Comparison of ENCODE assay signal across 17 mouse cellular contexts in genomic region chr7:137084651-137085050, GRCm38 (mm10).
"Had no signal": no experiment of that assay in that cellular context is flagged by ENCODE, and none has a peak within 500 bp of the region (broad histone marks: within the 10 kb centered on the region; RNA-seq: fewer than 3 reads in every experiment).

No protein-coding gene starts in this region.

- H3K4me3 ChIP-seq: layer of hippocampus, adult 2 months; liver, embryonic 12.5 days; liver, embryonic 15.5 days; lung, embryonic 15.5 days; megakaryocyte, embryonic 14.5 days had no signal

- H3K4me2 ChIP-seq: liver, embryonic 12.5 days; liver, embryonic 15.5 days; lung, embryonic 15.5 days; midbrain, embryonic 11.5 days had no signal

- H3K4me1 ChIP-seq: liver, embryonic 12.5 days; liver, embryonic 15.5 days; megakaryocyte, embryonic 14.5 days had no signal

- H3K27ac ChIP-seq: hindbrain, postnatal 0 days; layer of hippocampus, adult 2 months; liver, embryonic 12.5 days; liver, embryonic 15.5 days; lung, embryonic 15.5 days had no signal

- H3K9me3 ChIP-seq: liver, embryonic 12.5 days; liver, embryonic 15.5 days; lung, embryonic 15.5 days had no signal

- ATAC-seq: inflammation-experienced regulatory T-cells, adult 6 months; intestine, embryonic 16.5 days; liver, embryonic 12.5 days had no signal

- H3K27me3 ChIP-seq: liver, embryonic 12.5 days; liver, embryonic 15.5 days; megakaryocyte, embryonic 14.5 days had no signal

- DNase-seq: layer of hippocampus, adult 9-11 months; liver; lung, adult 18-20 months; lung, postnatal 10 days; lung, postnatal 36 days; midbrain, embryonic 14.5 days; thymus, adult 18-20 months; thymus, postnatal 36 days had no signal

- H3K9ac ChIP-seq: liver, embryonic 12.5 days; liver, embryonic 15.5 days; lung, embryonic 15.5 days had no signal

- H3K36me3 ChIP-seq: liver, embryonic 12.5 days; liver, embryonic 15.5 days; lung, embryonic 15.5 days had no signal
